Mouse (Mus musculus) CH12.LX (cell line): ENCODE results near the gene Cntfr.
A peak's percentile ranks its signal among the peaks of the same experiment; 100 is the strongest.

ENCODE experiments used
- CTCF ChIP-seq, 2 experiments: IDR thresholded peaks in 1 of 2; conservative IDR thresholded peaks in 1 of 2; 2 replicates each; pipeline ENCODE4 v1.5.1; 2011 to 2012; ENCODE audit warnings: low read depth in 2 of 2, low read length in 2 of 2, improper control_type of control experiment in 1 of 2, inconsistent platforms in 1 of 2, mild to moderate bottlenecking in 1 of 2, moderate library complexity in 1 of 2
- E2F4 ChIP-seq: IDR thresholded peaks from 2 replicates; pipeline ENCODE4 v1.6.1; 2011; ENCODE audit warnings: low read depth, low read length, improper control_type of control experiment; ENCODE audit not compliant: insufficient replicate concordance
- ELF1 ChIP-seq: IDR thresholded peaks from 2 replicates; pipeline ENCODE4 v1.6.1; 2014; ENCODE audit warnings: low read depth, mild to moderate bottlenecking, inconsistent platforms, low read length, improper control_type of control experiment
- EP300 ChIP-seq: IDR thresholded peaks from 2 replicates; pipeline ENCODE4 v1.6.1; 2011; ENCODE audit warnings: low read length, improper control_type of control experiment
- HCFC1 ChIP-seq: IDR thresholded peaks from 2 replicates; pipeline ENCODE4 v1.6.1; 2012; ENCODE audit warnings: low read depth, mild to moderate bottlenecking, inconsistent platforms, low read length, improper control_type of control experiment
- MAX ChIP-seq: IDR thresholded peaks from 2 replicates; pipeline ENCODE4 v1.6.1; 2011; ENCODE audit warnings: low read length, improper control_type of control experiment
- NRF1 ChIP-seq: IDR thresholded peaks from 2 replicates; pipeline ENCODE4 v1.6.1; 2014; ENCODE audit warnings: low read depth, mild to moderate bottlenecking, inconsistent platforms, low read length, improper control_type of control experiment, moderate library complexity
- POLR2A ChIP-seq: IDR thresholded peaks from 2 replicates; pipeline ENCODE4 v1.6.1; 2011; ENCODE audit warnings: low read depth, mild to moderate bottlenecking, improper control_type of control experiment, low read length
- RAD21 ChIP-seq: IDR thresholded peaks from 2 replicates; pipeline ENCODE4 v1.6.1; 2011; ENCODE audit warnings: low read depth, mild to moderate bottlenecking, low read length, improper control_type of control experiment, moderate library complexity
- TCF12 ChIP-seq: IDR thresholded peaks from 2 replicates; pipeline ENCODE4 v1.6.1; 2014; ENCODE audit warnings: low read depth, mild to moderate bottlenecking, inconsistent platforms, low read length, improper control_type of control experiment
- UBTF ChIP-seq: IDR thresholded peaks from 2 replicates; pipeline ENCODE4 v1.6.1; 2012; ENCODE audit warnings: low read depth, mild to moderate bottlenecking, inconsistent platforms, low read length, improper control_type of control experiment, moderate library complexity
- USF1 ChIP-seq: IDR thresholded peaks from 2 replicates; pipeline ENCODE4 v1.6.1; 2014; ENCODE audit warnings: low read depth, mild to moderate bottlenecking, inconsistent platforms, low read length, improper control_type of control experiment

GRCm38 (mm10) chr4:41731052-41731765 is 34.3 kb upstream of the Cntfr start, which contains the start of gene Arid3c:
- TF ChIP-seq RAD21 (no peak), TCF12 (no peak), USF1 (no peak), POLR2A (no peak), CTCF (conservative IDR thresholded peaks at IDR 0.05 in 1 of 2, IDR thresholded peaks at IDR 0.05 in 1 of 2; ENCODE audit: low read depth in 2 of 2, low read length in 2 of 2) (no peak), E2F4 (no peak), MAX (peak; percentile 31; the same call in 1 of the 2 replicates), EP300 (no peak), UBTF (no peak), ELF1 (no peak), HCFC1 (no peak), NRF1 (no peak)
